Mouse (Mus musculus) intestine, postnatal 0 days (tissue): Measurements from ENCODE around the gene Gm44511. TPM values are rescaled to one million over a fixed set of nuclear protein-coding genes. Genes with fewer than 3 reads are reported as not detected.
"Not testable (repeated sequence)": the region's sequence is repeated elsewhere in the genome, so short reads cannot be mapped to it uniquely, and the experiment has no call there.

Source experiments
- ATAC-seq: fragments of 200-750 bp; cut with Nextera tagmentation; 2 replicates; pipeline ENCODE4 v1.8.0; 2017; ENCODE audit warnings: mild to moderate bottlenecking, moderate TSS enrichment, moderate library complexity
- H3K27ac ChIP-seq: fragments of 300-500 bp; sonication (generic); 2 replicates; pipeline ENCODE4 v1.5.1; 2014; ENCODE audit warnings: mild to moderate bottlenecking, low read depth, low read length, moderate library complexity
- H3K27me3 ChIP-seq: fragments of 300-500 bp; sonication (generic); replicated peaks from 2 replicates; pipeline ENCODE4 v1.6.1; 2014; ENCODE audit warnings: low read length, mixed read lengths; ENCODE audit not compliant: control insufficient read depth, insufficient read depth
- H3K36me3 ChIP-seq: fragments of 300-500 bp; sonication (generic); 2 replicates; pipeline ENCODE4 v1.6.1; 2014; ENCODE audit warnings: mild to moderate bottlenecking, moderate library complexity; ENCODE audit not compliant: control insufficient read depth, insufficient read depth
- H3K4me1 ChIP-seq: fragments of 300-500 bp; sonication (generic); replicated peaks from 2 replicates; pipeline ENCODE4 v1.6.1; 2014; ENCODE audit warnings: antibody characterized with exemption, low read length, mixed read lengths; ENCODE audit not compliant: control insufficient read depth, insufficient read depth
- H3K4me2 ChIP-seq: fragments of 300-500 bp; sonication (generic); replicated peaks from 2 replicates; pipeline ENCODE4 v1.6.1; 2014; ENCODE audit warnings: low read depth, mild to moderate bottlenecking, moderate library complexity
- H3K4me3 ChIP-seq: fragments of 300-500 bp; sonication (generic); 2 replicates; pipeline ENCODE4 v1.5.1; 2014; ENCODE audit warnings: low read depth, low read length
- H3K9ac ChIP-seq: fragments of 300-500 bp; sonication (generic); 2 replicates; pipeline ENCODE4 v1.6.1; 2014; ENCODE audit warnings: mild to moderate bottlenecking, low read depth, low read length
- H3K9me3 ChIP-seq: fragments of 300-500 bp; sonication (generic); 2 replicates; pipeline ENCODE4 v1.6.1; 2016; ENCODE audit warnings: mixed run types; ENCODE audit not compliant: control insufficient read depth
- CTCF ChIP-seq: sonication (generic); IDR thresholded peaks from 2 replicates; pipeline ENCODE4 v1.5.1; 2016; ENCODE audit warnings: low read depth, mild to moderate bottlenecking, control low read depth, antibody characterized with exemption, moderate library complexity
- WGBS: fragments of 180-500 bp; shearing (Covaris S2); extraction: QIAGEN DNeasy Blood & Tissue Kit; methylation state at CpG from one replicate; pipeline ENCODE4 v1.1.7; 2014; 5-methylcytosine and 5-hydroxymethylcytosine counted together
- polyA plus RNA-seq: library from polyadenylated mRNA; unstranded; fragments of >200 nt; fragmentation: Nextera tagmentation; extraction: Ambion mirVana; gene quantifications from 2 replicates; pipeline ENCODE4 v1.2.1, GENCODE M21; 2015

Gm44511 gene
- polyA plus RNA-seq, 1 experiment from 2014 or later, result not detected

- H3K27me3 ChIP-seq, H3K4me1 ChIP-seq, H3K36me3 ChIP-seq, H3K9me3 ChIP-seq: not testable (repeated sequence)
- H3K4me2 ChIP-seq, result peak overlapping the region; percentile 64
- under 1% methylated on average over 49 of the region's 49 CpGs for WGBS
- peak overlapping the region; percentile 62 for H3K9ac ChIP-seq
- peak overlapping the region; percentile 67 for H3K4me3 ChIP-seq
- peak overlapping the region; percentile 83 for H3K27ac ChIP-seq
- peak; percentile 75 for ATAC-seq
- TF ChIP-seq CTCF, result peak; percentile 90
Observed at GRCm38 (mm10) chr6:128799144-128799895, 26.8 kb downstream of the Gm44511 start.

GRCm38 (mm10) chr6:128798772-128799143, 27.4 kb downstream of the Gm44511 start:
- peak overlapping the region; percentile 62 for H3K9ac ChIP-seq
- ATAC-seq, result peak; percentile 22; the same call in 1 of the 2 replicates
- WGBS, result under 1% methylated on average over 20 of the region's 20 CpGs
- peak overlapping the region; percentile 83 for H3K27ac ChIP-seq
- not testable (repeated sequence) for H3K4me1 ChIP-seq, H3K9me3 ChIP-seq, H3K27me3 ChIP-seq, H3K36me3 ChIP-seq
- peak overlapping the region; percentile 67 for H3K4me3 ChIP-seq
- peak overlapping the region; percentile 64 for H3K4me2 ChIP-seq

- no peaks in the 10 kb centered on the region; the same call in 1 of the 2 replicates for H3K4me1 ChIP-seq
- no peaks in the 10 kb centered on the region for H3K9me3 ChIP-seq
- TF ChIP-seq CTCF, result no peak
- ATAC-seq, result no peak
- H3K9ac ChIP-seq, result 0 out of 2 replicates have a peak overlapping the region, but pooled peaks have one; percentile 62
- no peaks in the 10 kb centered on the region for H3K27me3 ChIP-seq
- no peak overlapping the region for H3K27ac ChIP-seq
- no peaks in the 10 kb centered on the region for H3K36me3 ChIP-seq
- 25% methylated on average over 15 of the region's 15 CpGs for WGBS
- peak overlapping the region; percentile 64 for H3K4me2 ChIP-seq
- peak overlapping the region; percentile 67 for H3K4me3 ChIP-seq
Observed at GRCm38 (mm10) chr6:128797936-128798771, 28.0 kb downstream of the Gm44511 start.

GRCm38 (mm10) chr6:128797185-128797905, 28.8 kb downstream of the Gm44511 start:
- no peaks in the 10 kb centered on the region; the same call in 1 of the 2 replicates for H3K4me1 ChIP-seq
- TF ChIP-seq CTCF, result no peak
- H3K4me3 ChIP-seq, result no peak overlapping the region
- WGBS, result 81% methylated on average over 12 of the region's 12 CpGs
- H3K27ac ChIP-seq, result no peak overlapping the region
- no peak for ATAC-seq
- no peak overlapping the region for H3K9ac ChIP-seq
- H3K9me3 ChIP-seq, result no peaks in the 10 kb centered on the region
- 0 out of 2 replicates have a peak overlapping the region, but pooled peaks have one; percentile 64 for H3K4me2 ChIP-seq
- H3K36me3 ChIP-seq, result no peaks in the 10 kb centered on the region
- H3K27me3 ChIP-seq, result no peaks in the 10 kb centered on the region

- no peak overlapping the region for H3K27ac ChIP-seq
- H3K36me3 ChIP-seq, result no peaks in the 10 kb centered on the region
- no peak overlapping the region for H3K4me2 ChIP-seq
- H3K9me3 ChIP-seq, result no peaks in the 10 kb centered on the region
- H3K4me1 ChIP-seq, result no peaks in the 10 kb centered on the region; the same call in 1 of the 2 replicates
- no peaks in the 10 kb centered on the region for H3K27me3 ChIP-seq
- no peak overlapping the region for H3K4me3 ChIP-seq
- WGBS, result 72% methylated on average over 8 of the region's 8 CpGs
- TF ChIP-seq CTCF, result no peak
- no peak overlapping the region for H3K9ac ChIP-seq
- no peak for ATAC-seq
Observed at GRCm38 (mm10) chr6:128796321-128796955, 29.7 kb downstream of the Gm44511 start.
